Mouse (Mus musculus): ENCODE data around the gene Zfp503. TPM values are rescaled to one million over a fixed set of nuclear protein-coding genes. Genes with fewer than 3 reads are reported as not detected.

Zfp503 gene
- 46.5 TPM for polyA plus RNA-seq (2021)

GRCm38 (mm10) chr14:21989291-21989913, at the start of gene Zfp503:
TSS of gene Zfp503 (minus strand) at chr14:21989601.
- TF ChIP-seq CTCF (IDR thresholded peaks at IDR 0.05) = no peak
- ChIA-PET POLR2A (interaction anchor here (1.0 kb wide), 1 partner anchor 8 kb away, joined by 3 read pairs; no protein-coding TSS in a partner anchor), CTCF (interaction anchor here (4.0 kb wide), 1 partner anchor 588 kb away, joined by 21 read pairs; no protein-coding TSS in a partner anchor)
- no peak for DNase-seq (ENCODE audit: low read depth, low spot score)
- ATAC-seq = no peak
- in situ Hi-C loops (cut with MboI; ENCODE audit: low pct_unique_long_range_greater_than_20kb) = loop anchor here (10.0 kb wide), 3 partner anchors 455 to 895 kb away; no protein-coding TSS in a partner anchor
- H3K27me3 ChIP-seq = no peaks in the 10 kb centered on the region

GRCm38 (mm10) chr14:22037498-22038131, 48.2 kb upstream of the Zfp503 start:
- POLR2A ChIA-PET = no interaction called here
- H3K27me3 ChIP-seq = peaks cover 9% of the 10 kb centered on the region
- DNase-seq (ENCODE audit: low read depth, low spot score) (no peak), ATAC-seq (no peak)
- in situ Hi-C loops (cut with MboI; ENCODE audit: low pct_unique_long_range_greater_than_20kb) = no loop called here
- no peak for TF ChIP-seq CTCF (IDR thresholded peaks at IDR 0.05)
- CTCF ChIA-PET = no interaction called here

- in situ Hi-C loops (cut with MboI; ENCODE audit: low pct_unique_long_range_greater_than_20kb) = no loop called here
- DNase-seq (ENCODE audit: low read depth, low spot score) (no peak), ATAC-seq (no peak)
- POLR2A ChIA-PET = no interaction called here
- no peak for TF ChIP-seq CTCF (IDR thresholded peaks at IDR 0.05)
- CTCF ChIA-PET = no interaction called here
- peaks cover 9% of the 10 kb centered on the region for H3K27me3 ChIP-seq
These were observed 47.5 kb upstream of the Zfp503 start for GRCm38 (mm10) chr14:22036802-22037497.

- in situ Hi-C loops (cut with MboI; ENCODE audit: low pct_unique_long_range_greater_than_20kb) = no loop called here
- ChIA-PET POLR2A (no interaction called here), CTCF (no interaction called here)
- TF ChIP-seq CTCF (IDR thresholded peaks at IDR 0.05) = no peak
- H3K27me3 ChIP-seq = peaks cover 9% of the 10 kb centered on the region
- no peak for DNase-seq (ENCODE audit: low read depth, low spot score)
- no peak for ATAC-seq
These were observed 46.9 kb upstream of the Zfp503 start for GRCm38 (mm10) chr14:22036338-22036737.

GRCm38 (mm10) chr14:22035900-22036299, 46.5 kb upstream of the Zfp503 start:
- in situ Hi-C loops (cut with MboI; ENCODE audit: low pct_unique_long_range_greater_than_20kb) = no loop called here
- ChIA-PET POLR2A (no interaction called here), CTCF (interaction anchor here (1.0 kb wide), 1 partner anchor 15 kb away, joined by 3 read pairs; no protein-coding TSS in a partner anchor)
- TF ChIP-seq CTCF (IDR thresholded peaks at IDR 0.05) = no peak
- H3K27me3 ChIP-seq = peaks cover 9% of the 10 kb centered on the region
- ATAC-seq (no peak), DNase-seq (ENCODE audit: low read depth, low spot score) (peak; percentile 15)

- DNase-seq (ENCODE audit: low read depth, low spot score) = no peak
- POLR2A ChIA-PET = no interaction called here
- H3K27me3 ChIP-seq = peaks cover 5% of the 10 kb centered on the region
- ATAC-seq = no peak
- CTCF ChIA-PET = interaction anchor here (1.3 kb wide), 1 partner anchor 10 kb away, joined by 3 read pairs; no protein-coding TSS in a partner anchor
- in situ Hi-C loops (cut with MboI; ENCODE audit: low pct_unique_long_range_greater_than_20kb) = no loop called here
- no peak for TF ChIP-seq CTCF (IDR thresholded peaks at IDR 0.05)
These were observed 34.1 kb upstream of the Zfp503 start for GRCm38 (mm10) chr14:22023533-22023932.

- CTCF ChIA-PET = interaction anchor here (1.2 to 1.3 kb wide), 2 partner anchors 24 to 29 kb away, joined by 3 read pairs; no protein-coding TSS in a partner anchor
- in situ Hi-C loops (cut with MboI; ENCODE audit: low pct_unique_long_range_greater_than_20kb) = no loop called here
These were observed 31.5 kb upstream of the Zfp503 start for GRCm38 (mm10) chr14:22020885-22021284.

GRCm38 (mm10) chr14:22019949-22020845, 30.8 kb upstream of the Zfp503 start:
- no peak for TF ChIP-seq CTCF (IDR thresholded peaks at IDR 0.05)
- no peak for ATAC-seq
- DNase-seq (ENCODE audit: low read depth, low spot score) = no peak
- ChIA-PET CTCF (interaction anchor here (1.2 to 1.3 kb wide), 2 partner anchors 24 to 30 kb away, joined by 3 read pairs; no protein-coding TSS in a partner anchor), POLR2A (no interaction called here)
- H3K27me3 ChIP-seq = peaks cover 5% of the 10 kb centered on the region
- in situ Hi-C loops (cut with MboI; ENCODE audit: low pct_unique_long_range_greater_than_20kb) = no loop called here

More at GRCm38 (mm10) chr14:22020885-22021284, 31.5 kb upstream of the Zfp503 start:
- no peak for ATAC-seq
- peaks cover 5% of the 10 kb centered on the region for H3K27me3 ChIP-seq
- POLR2A ChIA-PET = no interaction called here
- no peak for DNase-seq (ENCODE audit: low read depth, low spot score)
- TF ChIP-seq CTCF (IDR thresholded peaks at IDR 0.05) = no peak

GRCm38 (mm10) chr14:22019252-22019948, 30.0 kb upstream of the Zfp503 start, which contains the start of gene Lrmda:
TSS of gene Lrmda (plus strand) at chr14:22019712.
- peaks cover 5% of the 10 kb centered on the region for H3K27me3 ChIP-seq
- TF ChIP-seq CTCF (IDR thresholded peaks at IDR 0.05) = no peak
- ATAC-seq = no peak
- CTCF ChIA-PET = no interaction called here
- in situ Hi-C loops (cut with MboI; ENCODE audit: low pct_unique_long_range_greater_than_20kb) = no loop called here
- POLR2A ChIA-PET = no interaction called here
- no peak for DNase-seq (ENCODE audit: low read depth, low spot score)
